Mouse (Mus musculus): ENCODE measurements at regions not wholly inside any gene's neighbourhood (a gene's known extent, or its start where the extent isn't known, plus 50 kb on each side); places are given as distances from the start of the nearest gene placed in this dataset.

GRCm38 (mm10) chr13:51280388-51280753 is 109.5 kb downstream of the Nxnl2 start:
- Histone ChIP-seq H3K4me3 (ENCODE audit: low read depth, low read length) (no peak overlapping the region), H3K36me3 (replicated peaks; ENCODE audit: control insufficient read depth, insufficient read depth, low read depth, low read length) (no peaks in the 10 kb centered on the region), H3K9ac (replicated peaks; ENCODE audit: low read length) (no peak overlapping the region), H3K4me2 (ENCODE audit: low read depth, low read length) (peak overlapping the region; percentile 13; the same call in 1 of the 2 replicates), H3K27me3 (ENCODE audit: control insufficient read depth, insufficient read depth, low read length) (no peaks in the 10 kb centered on the region), H3K9me3 (replicated peaks; ENCODE audit: control insufficient read depth, low read length) (no peaks in the 10 kb centered on the region), H3K4me1 (ENCODE audit: control insufficient read depth, insufficient read depth, low read length) (no peaks in the 10 kb centered on the region; the same call in 1 of the 2 replicates), H3K27ac (replicated peaks; ENCODE audit: low read depth, low read length) (peak overlapping the region; percentile 90)
- ATAC-seq (replicated peaks; ENCODE audit: insufficient number of reproducible peaks, low FRiP score, low TSS enrichment, low read depth) (peak; percentile 70), DNase-seq (ENCODE audit: low spot score) (peak; percentile 81)
- 29% methylated on average over 8 of the region's 8 CpGs for WGBS

- Histone ChIP-seq H3K9ac (replicated peaks; ENCODE audit: low read length) (no peak overlapping the region), H3K36me3 (replicated peaks; ENCODE audit: control insufficient read depth, insufficient read depth, low read depth, low read length) (no peaks in the 10 kb centered on the region), H3K27me3 (ENCODE audit: control insufficient read depth, insufficient read depth, low read length) (no peaks in the 10 kb centered on the region), H3K4me2 (ENCODE audit: low read depth, low read length) (no peak overlapping the region), H3K4me3 (ENCODE audit: low read depth, low read length) (no peak overlapping the region), H3K9me3 (replicated peaks; ENCODE audit: control insufficient read depth, low read length) (no peaks in the 10 kb centered on the region), H3K27ac (replicated peaks; ENCODE audit: low read depth, low read length) (no peak overlapping the region), H3K4me1 (ENCODE audit: control insufficient read depth, insufficient read depth, low read length) (no peaks in the 10 kb centered on the region; the same call in 1 of the 2 replicates)
- ATAC-seq (replicated peaks; ENCODE audit: insufficient number of reproducible peaks, low FRiP score, low TSS enrichment, low read depth) (no peak), DNase-seq (ENCODE audit: low spot score) (no peak)
Measured at GRCm38 (mm10) chr13:51284679-51285078, 113.9 kb downstream of the Nxnl2 start.

DNA sequence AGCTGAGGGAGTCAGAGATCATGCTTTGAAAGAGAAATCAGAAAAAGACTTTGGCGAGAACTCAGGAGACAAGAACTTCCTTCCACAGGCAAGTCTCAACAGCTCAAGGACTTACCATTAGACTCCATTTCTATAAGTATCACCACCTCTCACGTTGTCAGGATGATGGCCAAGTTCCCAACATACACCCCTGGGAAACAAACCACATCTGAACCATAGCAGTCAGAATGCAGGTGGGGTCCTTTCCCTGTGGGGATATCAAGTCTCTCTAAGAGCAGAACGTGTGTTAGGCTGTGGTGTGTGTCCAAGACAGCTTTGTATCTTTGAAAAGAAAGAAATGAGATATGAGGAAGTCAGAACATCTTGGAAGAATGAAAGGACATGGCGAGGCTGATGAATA is 118.6 kb downstream of the Nxnl2 start:
- Histone ChIP-seq H3K27me3 (ENCODE audit: control insufficient read depth, insufficient read depth, low read length) (no peaks in the 10 kb centered on the region), H3K9ac (replicated peaks; ENCODE audit: low read length) (no peak overlapping the region), H3K36me3 (replicated peaks; ENCODE audit: control insufficient read depth, insufficient read depth, low read depth, low read length) (no peaks in the 10 kb centered on the region), H3K4me3 (ENCODE audit: low read depth, low read length) (no peak overlapping the region), H3K4me1 (ENCODE audit: control insufficient read depth, insufficient read depth, low read length) (no peaks in the 10 kb centered on the region), H3K9me3 (replicated peaks; ENCODE audit: control insufficient read depth, low read length) (no peaks in the 10 kb centered on the region), H3K27ac (replicated peaks; ENCODE audit: low read depth, low read length) (no peak overlapping the region), H3K4me2 (ENCODE audit: low read depth, low read length) (no peak overlapping the region)
- DNase-seq (ENCODE audit: low spot score) (no peak), ATAC-seq (replicated peaks; ENCODE audit: insufficient number of reproducible peaks, low FRiP score, low TSS enrichment, low read depth) (no peak)
- 78% methylated on average over 4 of the region's 4 CpGs for WGBS

DNA sequence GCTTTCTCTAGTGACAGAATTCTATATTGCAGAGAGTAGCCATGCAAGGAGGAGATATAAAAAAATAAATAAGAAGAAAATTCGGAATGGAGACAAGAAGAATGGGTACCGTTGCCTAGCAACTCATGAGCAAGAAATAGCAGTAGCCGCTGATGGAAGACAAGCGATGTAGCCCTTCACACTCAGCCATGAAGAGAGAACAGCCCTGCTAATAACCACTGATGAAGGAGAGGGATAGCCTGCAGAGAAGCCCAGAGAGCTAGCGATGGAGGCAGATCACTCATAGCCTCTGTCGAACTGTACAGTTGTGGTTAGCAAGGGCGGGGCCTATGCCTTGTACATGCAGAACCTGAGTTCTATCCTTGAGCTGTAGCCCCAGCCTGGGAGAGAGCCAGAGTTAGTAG is 118.4 kb upstream of the S1pr3 start:
- Histone ChIP-seq H3K9me3 (replicated peaks; ENCODE audit: control insufficient read depth, low read length) (no peaks in the 10 kb centered on the region), H3K9ac (replicated peaks; ENCODE audit: low read length) (no peak overlapping the region), H3K27ac (replicated peaks; ENCODE audit: low read depth, low read length) (no peak overlapping the region), H3K4me3 (ENCODE audit: low read depth, low read length) (no peak overlapping the region), H3K36me3 (replicated peaks; ENCODE audit: control insufficient read depth, insufficient read depth, low read depth, low read length) (no peaks in the 10 kb centered on the region), H3K4me1 (ENCODE audit: control insufficient read depth, insufficient read depth, low read length) (no peaks in the 10 kb centered on the region), H3K4me2 (ENCODE audit: low read depth, low read length) (no peak overlapping the region), H3K27me3 (ENCODE audit: control insufficient read depth, insufficient read depth, low read length) (no peaks in the 10 kb centered on the region)
- no peak for DNase-seq (ENCODE audit: low spot score)
- WGBS: 87% methylated on average over 7 of the region's 7 CpGs
- no peak for ATAC-seq (replicated peaks; ENCODE audit: insufficient number of reproducible peaks, low FRiP score, low TSS enrichment, low read depth)

- WGBS: 81% methylated on average over 6 of the region's 6 CpGs
- Histone ChIP-seq H3K9me3 (replicated peaks; ENCODE audit: control insufficient read depth, low read length) (no peaks in the 10 kb centered on the region), H3K9ac (replicated peaks; ENCODE audit: low read length) (no peak overlapping the region), H3K27me3 (ENCODE audit: control insufficient read depth, insufficient read depth, low read length) (no peaks in the 10 kb centered on the region), H3K4me1 (ENCODE audit: control insufficient read depth, insufficient read depth, low read length) (no peaks in the 10 kb centered on the region), H3K27ac (replicated peaks; ENCODE audit: low read depth, low read length) (no peak overlapping the region), H3K4me2 (ENCODE audit: low read depth, low read length) (no peak overlapping the region), H3K4me3 (ENCODE audit: low read depth, low read length) (no peak overlapping the region), H3K36me3 (replicated peaks; ENCODE audit: control insufficient read depth, insufficient read depth, low read depth, low read length) (no peaks in the 10 kb centered on the region)
- no peak for ATAC-seq (replicated peaks; ENCODE audit: insufficient number of reproducible peaks, low FRiP score, low TSS enrichment, low read depth)
- DNase-seq (ENCODE audit: low spot score): no peak
Measured at GRCm38 (mm10) chr13:51290926-51291325, 117.5 kb upstream of the S1pr3 start.

- Histone ChIP-seq H3K4me2 (ENCODE audit: low read depth, low read length) (no peak overlapping the region), H3K36me3 (replicated peaks; ENCODE audit: control insufficient read depth, insufficient read depth, low read depth, low read length) (no peaks in the 10 kb centered on the region), H3K9ac (replicated peaks; ENCODE audit: low read length) (no peak overlapping the region), H3K27ac (replicated peaks; ENCODE audit: low read depth, low read length) (peak overlapping the region; percentile 41; the same call in 1 of the 2 replicates), H3K27me3 (ENCODE audit: control insufficient read depth, insufficient read depth, low read length) (no peaks in the 10 kb centered on the region), H3K4me3 (ENCODE audit: low read depth, low read length) (no peak overlapping the region), H3K4me1 (ENCODE audit: control insufficient read depth, insufficient read depth, low read length) (no peaks in the 10 kb centered on the region), H3K9me3 (replicated peaks; ENCODE audit: control insufficient read depth, low read length) (no peaks in the 10 kb centered on the region)
- no peak for ATAC-seq (replicated peaks; ENCODE audit: insufficient number of reproducible peaks, low FRiP score, low TSS enrichment, low read depth)
- no peak for DNase-seq (ENCODE audit: low spot score)
- 64% methylated on average over 3 of the region's 4 CpGs for WGBS
Measured at GRCm38 (mm10) chr13:51293047-51293446, 115.4 kb upstream of the S1pr3 start.

- Histone ChIP-seq H3K36me3 (replicated peaks; ENCODE audit: control insufficient read depth, insufficient read depth, low read depth, low read length) (no peaks in the 10 kb centered on the region), H3K27ac (replicated peaks; ENCODE audit: low read depth, low read length) (no peak overlapping the region), H3K9me3 (replicated peaks; ENCODE audit: control insufficient read depth, low read length) (no peaks in the 10 kb centered on the region), H3K4me2 (ENCODE audit: low read depth, low read length) (no peak overlapping the region), H3K4me1 (ENCODE audit: control insufficient read depth, insufficient read depth, low read length) (no peaks in the 10 kb centered on the region), H3K4me3 (ENCODE audit: low read depth, low read length) (no peak overlapping the region), H3K9ac (replicated peaks; ENCODE audit: low read length) (no peak overlapping the region), H3K27me3 (ENCODE audit: control insufficient read depth, insufficient read depth, low read length) (no peaks in the 10 kb centered on the region)
- ATAC-seq (replicated peaks; ENCODE audit: insufficient number of reproducible peaks, low FRiP score, low TSS enrichment, low read depth) (no peak), DNase-seq (ENCODE audit: low spot score) (no peak)
- 58% methylated on average over 3 of the region's 3 CpGs for WGBS
Measured at GRCm38 (mm10) chr13:51295872-51296271, 112.6 kb upstream of the S1pr3 start.

DNA sequence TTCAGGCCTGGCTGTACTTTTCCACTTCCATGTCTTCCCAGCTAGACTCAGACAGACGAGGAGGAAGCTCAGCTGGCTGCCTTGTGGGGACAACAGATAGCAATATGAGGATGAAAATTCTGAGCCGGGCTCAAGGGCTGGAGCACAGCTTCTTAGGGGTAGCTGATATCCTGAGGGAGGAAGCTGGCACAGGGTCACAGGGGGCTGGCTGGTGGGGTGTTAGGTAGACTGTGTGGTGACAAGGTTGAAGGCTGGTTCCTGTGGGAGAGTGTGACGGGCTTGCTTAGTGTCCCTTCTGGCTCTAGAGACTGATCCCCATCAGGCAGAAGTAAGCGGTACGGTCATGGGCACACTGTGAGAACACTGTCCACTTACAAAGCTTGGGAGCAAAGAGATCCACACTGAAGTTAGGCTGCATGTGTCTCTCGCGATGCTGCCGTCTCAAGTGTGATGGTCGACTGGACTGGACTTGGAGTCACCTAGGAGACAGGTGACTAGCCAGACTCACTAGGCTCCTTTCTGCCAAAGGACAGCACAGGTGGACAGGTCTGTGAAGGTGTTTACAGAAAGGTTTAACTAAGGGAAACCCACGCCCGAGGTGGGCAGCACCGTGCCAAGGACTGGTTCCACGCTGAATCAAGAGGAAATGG is 111.1 kb upstream of the S1pr3 start:
- Histone ChIP-seq H3K27ac (replicated peaks; ENCODE audit: low read depth, low read length) (no peak overlapping the region), H3K4me2 (ENCODE audit: low read depth, low read length) (no peak overlapping the region), H3K36me3 (replicated peaks; ENCODE audit: control insufficient read depth, insufficient read depth, low read depth, low read length) (no peaks in the 10 kb centered on the region), H3K9ac (replicated peaks; ENCODE audit: low read length) (no peak overlapping the region), H3K4me1 (ENCODE audit: control insufficient read depth, insufficient read depth, low read length) (no peaks in the 10 kb centered on the region), H3K4me3 (ENCODE audit: low read depth, low read length) (no peak overlapping the region), H3K9me3 (replicated peaks; ENCODE audit: control insufficient read depth, low read length) (no peaks in the 10 kb centered on the region), H3K27me3 (ENCODE audit: control insufficient read depth, insufficient read depth, low read length) (no peaks in the 10 kb centered on the region)
- DNase-seq (ENCODE audit: low spot score) (no peak), ATAC-seq (replicated peaks; ENCODE audit: insufficient number of reproducible peaks, low FRiP score, low TSS enrichment, low read depth) (no peak)
- WGBS: 92% methylated on average over 13 of the region's 13 CpGs

Data from embryonic facial prominence, embryonic 11.5 days (tissue).